Mouse (Mus musculus) liver, embryonic 14.5 days (tissue): ENCODE data around the gene Ankk1.

Source experiments
- CTCF ChIP-seq: IDR thresholded peaks from 2 replicates; pipeline ENCODE4 v1.5.1; 2016; ENCODE audit warnings: antibody characterized with exemption, low read depth, control low read depth
- EP300 ChIP-seq: IDR thresholded peaks from 2 replicates; pipeline ENCODE4 v1.6.1; 2016; ENCODE audit warnings: antibody characterized with exemption, low read depth

GRCm38 (mm10) chr9:49403711-49404110, 23.1 kb downstream of the Ankk1 start:
- TF ChIP-seq CTCF (no peak), EP300 (no peak)
